Mouse (Mus musculus) ES-E14 (cell line): ENCODE results near the gene 4930432K21Rik. TPM values are rescaled to one million over a fixed set of nuclear protein-coding genes. Genes with fewer than 3 reads are reported as not detected.

Source experiments
- DNase-seq: peaks from one replicate; pipeline ENCODE4 v3.0.0-alpha.2; 2013; ENCODE audit warnings: low read depth, low spot score
- H3K27ac ChIP-seq: 2 replicates; pipeline ENCODE4 v1.5.1; 2012; ENCODE audit warnings: low read depth, mild to moderate bottlenecking, low read length, moderate library complexity, mixed read lengths; ENCODE audit not compliant: poor library complexity, insufficient read depth, severe bottlenecking
- H3K36me3 ChIP-seq: 2 replicates; pipeline ENCODE4 v1.6.1; 2012; ENCODE audit warnings: mild to moderate bottlenecking, low read length, moderate library complexity, mixed read lengths; ENCODE audit not compliant: control insufficient read depth, poor library complexity, insufficient read depth, severe bottlenecking
- H3K4me1 ChIP-seq, 2 experiments: fragments of 150-350 bp in 1 of 2; sonication (generic) in 1 of 2; 2 replicates each; pipeline ENCODE4 v1.6.1; 2012; ENCODE audit warnings: low read length in 2 of 2, mild to moderate bottlenecking in 1 of 2, mixed read lengths in 1 of 2; ENCODE audit not compliant: control insufficient read depth in 2 of 2, insufficient read depth in 2 of 2, poor library complexity in 1 of 2
- H3K4me3 ChIP-seq, 2 experiments: fragments of 150-350 bp in 1 of 2; sonication (generic) in 1 of 2; 2 replicates each; pipeline ENCODE4 v1.5.1; 2012; ENCODE audit warnings: low read length in 2 of 2, low read depth in 1 of 2, mild to moderate bottlenecking in 1 of 2, mixed read lengths in 1 of 2; ENCODE audit not compliant: insufficient read depth in 1 of 2, poor library complexity in 1 of 2, severe bottlenecking in 1 of 2
- H3K9ac ChIP-seq: 2 replicates; pipeline ENCODE4 v1.6.1; 2012; ENCODE audit warnings: low read depth, mild to moderate bottlenecking, low read length, mixed read lengths; ENCODE audit not compliant: poor library complexity, insufficient read depth, severe bottlenecking
- H3K9me3 ChIP-seq: fragments of 150-350 bp; sonication (generic); 2 replicates; pipeline ENCODE4 v1.6.1; 2012; ENCODE audit warnings: low read depth, mild to moderate bottlenecking, low read length; ENCODE audit not compliant: control insufficient read depth, insufficient read depth
- CHD2 ChIP-seq: IDR thresholded peaks from 2 replicates; pipeline ENCODE4 v1.6.1; 2014; ENCODE audit warnings: mild to moderate bottlenecking, low read depth, low read length, inconsistent platforms
- HCFC1 ChIP-seq: IDR thresholded peaks from 2 replicates; pipeline ENCODE4 v1.6.1; 2012; ENCODE audit warnings: low read length, inconsistent platforms, borderline replicate concordance; ENCODE audit not compliant: insufficient read depth
- MAFK ChIP-seq: IDR thresholded peaks from 2 replicates; pipeline ENCODE4 v1.6.1; 2014; ENCODE audit warnings: mild to moderate bottlenecking, low read depth, low read length, inconsistent platforms; ENCODE audit not compliant: insufficient read depth
- ZC3H11A ChIP-seq: IDR thresholded peaks from 2 replicates; pipeline ENCODE4 v1.6.1; 2012; ENCODE audit warnings: low read depth, mild to moderate bottlenecking, inconsistent platforms, low read length, borderline replicate concordance
- ZNF384 ChIP-seq: IDR thresholded peaks from 2 replicates; pipeline ENCODE4 v1.6.1; 2012; ENCODE audit warnings: low read depth, low read length, inconsistent platforms
- in situ Hi-C, 2 experiments: fragments of 600-800 bp; cut with MboI; formaldehyde crosslinking; loops; one replicate each; pipeline ENCODE4 v1.15.1; 2025; ENCODE audit warnings: low sequenced_read_pairs in 2 of 2, inconsistent platforms in 1 of 2; ENCODE audit not compliant: unreplicated experiment in 2 of 2
- total RNA-seq: library from RNA; depleted of rRNA; stranded (reverse); fragments of 300-350 nt; gene quantifications from 2 replicates; pipeline ENCODE4 v1.2.3, GENCODE M21; 2012

The 4930432K21Rik gene
- total RNA-seq, 1 experiment = 4.9 TPM

- H3K4me3 ChIP-seq = no peak overlapping the region
- no peak overlapping the region for H3K27ac ChIP-seq
- in situ Hi-C loops = no loop called here
- peaks cover 8% of the 10 kb centered on the region; the same call in 1 of the 2 replicates for H3K36me3 ChIP-seq
- no peaks in the 10 kb centered on the region for H3K9me3 ChIP-seq
- peaks cover 3 to 19% of the 10 kb centered on the region in 2 experiments; a peak in 2 of 4 replicates for H3K4me1 ChIP-seq
- no peak for DNase-seq
- H3K9ac ChIP-seq = no peak overlapping the region
- TF ChIP-seq CHD2 = no peak
- no peak for TF ChIP-seq HCFC1
- TF ChIP-seq ZNF384 = no peak
- no peak for TF ChIP-seq ZC3H11A
- TF ChIP-seq MAFK = no peak
Observed at GRCm38 (mm10) chr8:84205073-84205472, 57.2 kb downstream of the 4930432K21Rik start.

GRCm38 (mm10) chr8:84206666-84207065 is 58.8 kb downstream of the 4930432K21Rik start:
- in situ Hi-C loops = no loop called here

GRCm38 (mm10) chr8:84207811-84208210 is 60.0 kb downstream of the 4930432K21Rik start:
- Histone ChIP-seq H3K4me1 (peaks cover under 1 to 12% of the 10 kb centered on the region in 2 experiments; a peak in 2 of 4 replicates), H3K4me3 (no peak overlapping the region), H3K9me3 (no peaks in the 10 kb centered on the region), H3K9ac (peak overlapping the region; percentile 13; the same call in 1 of the 2 replicates), H3K27ac (peak overlapping the region; percentile 56; the same call in 1 of the 2 replicates), H3K36me3 (peaks cover 25% of the 10 kb centered on the region; the same call in 1 of the 2 replicates)
- no peak for TF ChIP-seq CHD2
- no peak for TF ChIP-seq MAFK
- TF ChIP-seq ZNF384 = no peak
- no peak for TF ChIP-seq ZC3H11A
- TF ChIP-seq HCFC1 = no peak
- in situ Hi-C loops = no loop called here
- DNase-seq = no peak

More at GRCm38 (mm10) chr8:84206666-84207065, 58.8 kb downstream of the 4930432K21Rik start:
- TF ChIP-seq MAFK (peak; percentile 61; the same call in 1 of the 2 replicates), CHD2 (no peak), ZC3H11A (no peak), HCFC1 (no peak)
- no peak for DNase-seq
- Histone ChIP-seq H3K9ac (no peak overlapping the region), H3K27ac (no peak overlapping the region), H3K36me3 (peaks cover 15% of the 10 kb centered on the region; the same call in 1 of the 2 replicates), H3K4me1 (peaks cover 3 to 17% of the 10 kb centered on the region in 2 experiments; a peak in 2 of 4 replicates), H3K9me3 (no peaks in the 10 kb centered on the region), H3K4me3 (no peak overlapping the region)

GRCm38 (mm10) chr8:84208381-84209380 is 60.9 kb downstream of the 4930432K21Rik start:
- no peak overlapping the region for H3K9ac ChIP-seq
- H3K36me3 ChIP-seq = peaks cover 28% of the 10 kb centered on the region
- peaks cover 0 to 12% of the 10 kb centered on the region in 2 experiments; a peak in 2 of 4 replicates for H3K4me1 ChIP-seq
- in situ Hi-C loops = no loop called here
- H3K9me3 ChIP-seq = no peaks in the 10 kb centered on the region
- TF ChIP-seq ZC3H11A = no peak
- TF ChIP-seq CHD2 = no peak
- no peak for TF ChIP-seq MAFK
- TF ChIP-seq ZNF384 = no peak
- TF ChIP-seq HCFC1 = no peak
- DNase-seq = no peak
- no peak overlapping the region for H3K27ac ChIP-seq
- no peak overlapping the region for H3K4me3 ChIP-seq
